Mouse (Mus musculus): ENCODE results near the gene Fam189a1. TPM values are rescaled to one million over a fixed set of nuclear protein-coding genes. Genes with fewer than 3 reads are reported as not detected.

Fam189a1 gene
- total RNA-seq, 2 experiments from 2014 or later = not detected

GRCm38 (mm10) chr7:65049236-65049954, 107.0 kb downstream of the Fam189a1 start:
- no peak for ATAC-seq (replicated peaks; ENCODE audit: poor library complexity, severe bottlenecking)

GRCm38 (mm10) chr7:65047700-65048099, 108.7 kb downstream of the Fam189a1 start:
- ATAC-seq (replicated peaks; ENCODE audit: poor library complexity, severe bottlenecking) = no peak

- no peak for ATAC-seq (replicated peaks; ENCODE audit: poor library complexity, severe bottlenecking)
Measured at GRCm38 (mm10) chr7:65046690-65047089, 109.7 kb downstream of the Fam189a1 start.

- peak; percentile 63 for ATAC-seq (replicated peaks; ENCODE audit: poor library complexity, severe bottlenecking)
Measured at GRCm38 (mm10) chr7:65044280-65044679, 112.1 kb downstream of the Fam189a1 start.

GRCm38 (mm10) chr7:65041106-65041505, 115.3 kb downstream of the Fam189a1 start:
- ATAC-seq (replicated peaks; ENCODE audit: poor library complexity, severe bottlenecking) = no peak

GRCm38 (mm10) chr7:65031741-65032140, 124.6 kb downstream of the Fam189a1 start:
- no peak for ATAC-seq (replicated peaks; ENCODE audit: poor library complexity, severe bottlenecking)

- peak; percentile 33 for ATAC-seq (replicated peaks; ENCODE audit: poor library complexity, severe bottlenecking)
Measured at GRCm38 (mm10) chr7:65031195-65031594, 125.2 kb downstream of the Fam189a1 start.

GRCm38 (mm10) chr7:65029985-65030384, 126.4 kb downstream of the Fam189a1 start:
- ATAC-seq (replicated peaks; ENCODE audit: poor library complexity, severe bottlenecking) = no peak

- ATAC-seq (replicated peaks; ENCODE audit: poor library complexity, severe bottlenecking) = no peak
Measured at GRCm38 (mm10) chr7:65021298-65021697, 135.1 kb downstream of the Fam189a1 start.

GRCm38 (mm10) chr7:65018036-65018679, 138.2 kb downstream of the Fam189a1 start:
- ATAC-seq (replicated peaks; ENCODE audit: poor library complexity, severe bottlenecking) = no peak

- no peak for ATAC-seq (replicated peaks; ENCODE audit: poor library complexity, severe bottlenecking)
Measured at GRCm38 (mm10) chr7:65017348-65017747, 139.0 kb downstream of the Fam189a1 start.

- peak; percentile 30 for ATAC-seq (replicated peaks; ENCODE audit: poor library complexity, severe bottlenecking)
Measured at GRCm38 (mm10) chr7:65011133-65011532, 145.2 kb downstream of the Fam189a1 start.

- ATAC-seq (replicated peaks; ENCODE audit: poor library complexity, severe bottlenecking) = peak; percentile 95
Measured at GRCm38 (mm10) chr7:65010275-65010674, 146.1 kb downstream of the Fam189a1 start.

GRCm38 (mm10) chr7:65005731-65006130, 150.6 kb downstream of the Fam189a1 start:
- no peak for ATAC-seq (replicated peaks; ENCODE audit: poor library complexity, severe bottlenecking)

GRCm38 (mm10) chr7:64999718-65000214, 156.6 kb downstream of the Fam189a1 start:
- ATAC-seq (replicated peaks; ENCODE audit: poor library complexity, severe bottlenecking) = no peak

- no peak for ATAC-seq (replicated peaks; ENCODE audit: poor library complexity, severe bottlenecking)
Measured at GRCm38 (mm10) chr7:64997743-64998142, 158.6 kb downstream of the Fam189a1 start.

- ATAC-seq (replicated peaks; ENCODE audit: poor library complexity, severe bottlenecking) = no peak
Measured at GRCm38 (mm10) chr7:64995946-64996444, 160.4 kb downstream of the Fam189a1 start.

- no peak for ATAC-seq (replicated peaks; ENCODE audit: poor library complexity, severe bottlenecking)
Measured at GRCm38 (mm10) chr7:64989406-64989805, 167.0 kb downstream of the Fam189a1 start.

GRCm38 (mm10) chr7:64988015-64988414, 168.4 kb downstream of the Fam189a1 start:
- 0 out of 2 replicates have a peak, but pooled peaks have one; percentile 44 for ATAC-seq (replicated peaks; ENCODE audit: poor library complexity, severe bottlenecking)

GRCm38 (mm10) chr7:64984468-64985120, 171.8 kb downstream of the Fam189a1 start:
- peak; percentile 76 for ATAC-seq (replicated peaks; ENCODE audit: poor library complexity, severe bottlenecking)
